12 mouse cellular contexts compared by ENCODE assay signal in genomic region chr11:95503581-95504180, GRCm38 (mm10). TPM values are rescaled to one million over a fixed set of nuclear protein-coding genes. Genes with fewer than 3 reads are reported as not detected.
A peak's percentile ranks its signal among the peaks of the same experiment; 100 is the strongest.
DNase-seq lines count a peak whose midpoint lies in the region; ATAC-seq lines count a peak whose summit lies in the region.
"Had no signal": no experiment of that assay in that cellular context is flagged by ENCODE, and none has a peak within 500 bp of the region (broad histone marks: within the 10 kb centered on the region; RNA-seq: fewer than 3 reads in every experiment).

No protein-coding gene starts in this region.

- DNase-seq in cerebellum, postnatal 14 days: peak; percentile 69 to 75
- DNase-seq in 3134 (ENCODE audit: extremely low read depth, insufficient read length, low spot score): peak; percentile 38
- DNase-seq in heart, postnatal 4 days: peak; percentile 38
- no peak for DNase-seq in adrenal gland, adult 2 months
- DNase-seq in neural tube, embryonic 10.5 days (ENCODE audit: extremely low spot score, low spot score): no peak
- no peak for DNase-seq in adrenal gland, postnatal 4 days (ENCODE audit: low spot score in 2 of 2)
- DNase-seq: gastrocnemius, postnatal 10 days; right cerebral cortex, postnatal 25 days had no signal

- no peak for ATAC-seq in cerebellum, adult (ENCODE audit: insufficient number of reproducible peaks, low FRiP score, low TSS enrichment)
- peak; percentile 51 for ATAC-seq in common myeloid progenitor, adult 5-6 weeks (replicated peaks; ENCODE audit: low read depth, poor library complexity, severe bottlenecking)
- ATAC-seq: intestine, postnatal 0 days had no signal

RNA-seq across cellular contexts. Expression of gene Nxph3, which starts 10.7 kb away (rescaled TPM):
- total RNA-seq in common myeloid progenitor, adult 5-6 weeks (2017): not detected in 2 replicates
- total RNA-seq in heart, postnatal 4 days (2021): 1 to 10 TPM; 1.0 to 1.1 TPM
- total RNA-seq in adrenal gland, adult 2 months (2021): 1 to 10 TPM; 1.9 to 6.2 TPM
- polyA plus RNA-seq in adrenal gland, adult 2 months (2012; rRNA removed): 1.6 and 2.6 TPM in 2 replicates
- 1 to 10 TPM; 2.2 to 3.2 TPM for total RNA-seq in adrenal gland, postnatal 4 days (2021)
- polyA plus RNA-seq: liver, embryonic 16.5 days had no signal

Comparison
In these comparisons a context has a peak if more than half of its experiments do, and no peak if none do; other contexts are left out.
1. DNase-seq: peak in cerebellum, postnatal 14 days (2 of 2), 3134 (single experiment) and heart, postnatal 4 days (single experiment); none in adrenal gland, adult 2 months (single experiment), neural tube, embryonic 10.5 days (single experiment) and adrenal gland, postnatal 4 days (0 of 2).